Mouse (Mus musculus): ENCODE results near the gene Slc41a2.

DNA sequence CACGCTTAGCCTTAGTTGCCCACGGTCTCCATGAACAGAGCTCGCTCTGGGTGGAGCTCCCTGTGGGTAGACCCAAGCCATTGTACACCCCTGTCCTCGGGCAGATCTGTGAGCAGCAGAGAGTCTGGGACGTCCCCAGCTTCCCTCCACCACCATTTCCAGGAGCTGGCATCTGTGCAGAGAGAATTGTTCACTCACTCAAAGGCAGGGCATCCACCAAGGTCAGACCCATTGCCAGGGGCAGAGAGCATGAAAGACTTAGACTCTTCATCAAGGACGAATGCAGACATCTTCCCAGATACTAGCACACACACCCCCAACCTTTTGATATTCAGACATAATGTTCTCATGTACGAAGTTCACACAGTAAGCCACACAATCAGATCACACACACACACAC lies 136.2 kb downstream of the Slc41a2 start:
- TF ChIP-seq GATA1 (IDR thresholded peaks at IDR 0.05; ENCODE audit: borderline replicate concordance, low read length) (no peak), CTCF (IDR thresholded peaks at IDR 0.05; ENCODE audit: low read depth, low read length) (no peak), POLR2AphosphoS5 (IDR thresholded peaks at IDR 0.05; ENCODE audit: insufficient replicate concordance, low read depth, low read length) (no peak), TAL1 (conservative IDR thresholded peaks at IDR 0.05; ENCODE audit: low read depth, low read length) (no peak)
